Mouse (Mus musculus): ENCODE measurements around the gene Mmp21. TPM values are rescaled to one million over a fixed set of nuclear protein-coding genes. Genes with fewer than 3 reads are reported as not detected.
A peak's percentile ranks its signal among the peaks of the same experiment; 100 is the strongest.

Mmp21 gene
- polyA plus RNA-seq (2015; fragmentation: Nextera tagmentation; extraction: Ambion mirVana), result not detected in 2 replicates

DNA sequence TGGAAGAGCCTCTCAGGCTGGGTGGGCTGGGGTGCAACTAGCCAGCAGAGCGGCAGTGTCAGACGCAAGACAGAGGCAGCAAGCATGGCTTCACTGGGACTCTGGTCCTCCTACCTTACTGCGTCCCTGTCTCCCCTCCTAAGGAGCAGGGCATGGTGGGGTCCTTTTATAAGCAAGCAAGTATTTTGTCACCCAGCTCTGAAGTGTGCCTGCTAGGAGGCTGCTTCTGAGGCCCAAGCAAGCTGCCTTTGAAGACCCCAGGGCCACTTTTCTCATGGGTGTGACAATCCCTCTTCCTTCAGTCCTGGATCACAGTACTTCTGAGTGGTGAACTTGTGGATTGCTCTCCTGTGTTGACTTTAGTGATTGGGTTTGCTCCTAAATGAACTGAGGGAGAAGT, at the start of gene Mmp21:
Gene Mmp21 (minus strand): TSS at position 101 of the 400 bp plus-strand sequence.
- no peaks in the 10 kb centered on the region for H3K9me3 ChIP-seq
- peak within 1 kb of the TSS; percentile 21; the same call in 1 of the 2 replicates for H3K9ac ChIP-seq
- H3K4me1 ChIP-seq, result no peaks in the 10 kb centered on the region
- H3K4me3 ChIP-seq, result no peak within 1 kb of the TSS
- ATAC-seq (ENCODE audit: insufficient number of reproducible peaks, insufficient read depth, low FRiP score, low TSS enrichment, low read depth), result no peak
- H3K4me2 ChIP-seq, result no peak within 1 kb of the TSS
- H3K27ac ChIP-seq, result no peak within 1 kb of the TSS
- 90% methylated on average over 3 of the region's 3 CpGs for WGBS
- no peaks in the 10 kb centered on the region for H3K27me3 ChIP-seq
- peaks cover 9% of the 10 kb centered on the region for H3K36me3 ChIP-seq

DNA sequence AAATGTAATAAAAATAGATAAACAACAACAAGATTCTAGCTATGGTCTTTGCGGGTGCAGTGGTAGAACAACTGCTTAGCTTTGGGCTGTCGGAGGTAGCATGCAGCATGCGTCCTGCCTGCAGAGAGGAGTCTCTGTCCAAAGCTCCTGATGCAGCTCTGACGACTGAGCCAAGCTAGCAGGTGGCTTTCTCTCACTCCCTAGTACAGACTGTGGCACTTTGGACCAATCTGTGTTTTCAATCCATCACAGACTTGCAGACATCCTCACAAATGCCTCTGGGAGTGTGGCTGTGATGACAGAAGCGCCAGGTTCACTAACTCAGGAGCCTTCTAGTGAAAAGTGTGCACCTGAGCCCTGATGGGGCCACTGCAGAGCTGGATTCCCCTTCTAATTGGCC, 49.5 kb upstream of the Mmp21 start:
- no peak for ATAC-seq (ENCODE audit: insufficient number of reproducible peaks, insufficient read depth, low FRiP score, low TSS enrichment, low read depth)
- Histone ChIP-seq H3K27me3 (no peaks in the 10 kb centered on the region), H3K27ac (no peak overlapping the region), H3K4me3 (no peak overlapping the region), H3K36me3 (peaks cover 15% of the 10 kb centered on the region), H3K9me3 (no peaks in the 10 kb centered on the region), H3K4me2 (no peak overlapping the region), H3K9ac (no peak overlapping the region), H3K4me1 (no peaks in the 10 kb centered on the region)
- 72% methylated on average over 5 of the region's 5 CpGs for WGBS

DNA sequence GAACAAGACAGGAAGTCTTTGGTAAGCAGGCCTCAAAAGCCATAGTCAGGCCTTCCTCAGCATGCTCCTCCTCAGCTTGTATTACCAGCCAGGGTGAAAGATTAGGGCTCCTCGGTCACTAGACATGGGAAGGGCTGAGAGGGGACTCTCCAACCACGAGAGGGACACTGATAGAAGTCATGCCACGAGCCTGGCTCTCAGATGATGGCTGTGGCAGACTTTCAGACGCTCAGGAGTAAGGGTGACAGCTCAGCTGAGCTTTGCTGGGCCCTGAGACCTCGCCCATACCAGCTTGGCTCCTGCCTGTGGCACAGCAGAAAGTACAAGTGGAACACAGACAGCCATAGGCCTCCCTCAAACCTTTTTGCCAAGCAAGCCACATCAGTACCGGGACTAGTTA, 47.2 kb upstream of the Mmp21 start:
- no peak overlapping the region for H3K27ac ChIP-seq
- H3K9ac ChIP-seq, result no peak overlapping the region
- H3K4me1 ChIP-seq, result no peaks in the 10 kb centered on the region
- H3K27me3 ChIP-seq, result no peaks in the 10 kb centered on the region
- H3K4me2 ChIP-seq, result no peak overlapping the region
- ATAC-seq (ENCODE audit: insufficient number of reproducible peaks, insufficient read depth, low FRiP score, low TSS enrichment, low read depth), result no peak
- 78% methylated on average over 6 of the region's 6 CpGs for WGBS
- H3K36me3 ChIP-seq, result peaks cover 23% of the 10 kb centered on the region
- H3K4me3 ChIP-seq, result no peak overlapping the region
- no peaks in the 10 kb centered on the region for H3K9me3 ChIP-seq

- Histone ChIP-seq H3K36me3 (peaks cover 36% of the 10 kb centered on the region), H3K9me3 (no peaks in the 10 kb centered on the region), H3K27ac (no peak overlapping the region), H3K27me3 (no peaks in the 10 kb centered on the region), H3K4me3 (no peak overlapping the region), H3K4me2 (no peak overlapping the region), H3K9ac (no peak overlapping the region), H3K4me1 (no peaks in the 10 kb centered on the region)
- 73% methylated on average over 10 of the region's 10 CpGs for WGBS
- no peak for ATAC-seq (ENCODE audit: insufficient number of reproducible peaks, insufficient read depth, low FRiP score, low TSS enrichment, low read depth)
These were observed 45.7 kb upstream of the Mmp21 start for GRCm38 (mm10) chr7:133725571-133725970.

DNA sequence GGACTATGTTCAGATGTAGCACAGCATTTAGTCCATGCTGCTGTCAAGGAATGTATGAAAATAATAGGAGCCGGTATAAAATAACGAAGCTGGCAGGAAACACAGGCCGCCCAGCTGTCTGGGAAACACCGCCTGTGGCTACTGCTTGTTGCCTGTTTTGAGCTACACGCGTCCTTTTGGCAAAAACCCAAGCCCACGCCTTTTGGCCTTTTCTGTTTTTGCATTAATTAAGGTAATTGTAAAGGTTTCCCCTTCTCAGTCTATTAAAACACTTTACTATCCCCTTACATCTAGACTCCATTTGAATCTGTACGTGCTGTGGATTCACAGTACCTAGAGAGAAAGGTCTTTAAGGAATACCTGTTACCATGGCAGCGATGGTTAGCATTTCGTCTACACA, 45.0 kb upstream of the Mmp21 start:
- H3K4me1 ChIP-seq, result no peaks in the 10 kb centered on the region

DNA sequence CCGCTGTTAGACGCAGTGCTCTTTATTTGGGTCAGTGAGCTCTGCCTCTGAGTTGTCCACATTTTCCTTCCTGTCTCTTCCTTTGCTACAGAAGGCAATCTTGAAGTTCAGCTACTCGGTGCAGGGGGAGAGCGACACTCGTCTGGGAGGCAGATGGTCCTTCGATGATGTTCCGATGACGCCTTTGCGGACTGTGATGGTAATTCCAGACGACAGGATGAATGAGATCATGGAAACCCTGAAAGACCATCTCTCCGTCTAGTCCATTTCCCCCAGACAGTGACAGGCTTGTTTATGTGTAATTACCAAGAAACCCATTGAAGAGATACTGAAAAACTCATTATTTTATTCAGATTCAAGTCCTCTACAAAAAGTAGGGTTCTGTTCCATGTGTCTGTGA, 40.8 kb upstream of the Mmp21 start:
- H3K27ac ChIP-seq, result no peak overlapping the region
- no peak overlapping the region for H3K4me2 ChIP-seq
- H3K4me3 ChIP-seq, result no peak overlapping the region
- no peaks in the 10 kb centered on the region for H3K9me3 ChIP-seq
- no peak for ATAC-seq (ENCODE audit: insufficient number of reproducible peaks, insufficient read depth, low FRiP score, low TSS enrichment, low read depth)
- peaks cover 85% of the 10 kb centered on the region for H3K36me3 ChIP-seq
- 86% methylated on average over 11 of the region's 11 CpGs for WGBS
- H3K4me1 ChIP-seq, result no peaks in the 10 kb centered on the region
- no peak overlapping the region for H3K9ac ChIP-seq
- no peaks in the 10 kb centered on the region for H3K27me3 ChIP-seq

More for the DNA sequence above, 45.0 kb upstream of the Mmp21 start:
- no peak overlapping the region for H3K4me3 ChIP-seq
- no peak overlapping the region for H3K9ac ChIP-seq
- peaks cover 43% of the 10 kb centered on the region for H3K36me3 ChIP-seq
- 83% methylated on average over 10 of the region's 10 CpGs for WGBS
- no peak for ATAC-seq (ENCODE audit: insufficient number of reproducible peaks, insufficient read depth, low FRiP score, low TSS enrichment, low read depth)
- no peak overlapping the region for H3K27ac ChIP-seq
- H3K9me3 ChIP-seq, result no peaks in the 10 kb centered on the region
- no peak overlapping the region for H3K4me2 ChIP-seq
- H3K27me3 ChIP-seq, result no peaks in the 10 kb centered on the region

- Histone ChIP-seq H3K27me3 (no peaks in the 10 kb centered on the region), H3K4me3 (no peak overlapping the region), H3K36me3 (peaks cover 97% of the 10 kb centered on the region), H3K4me1 (no peaks in the 10 kb centered on the region), H3K4me2 (no peak overlapping the region), H3K9me3 (no peaks in the 10 kb centered on the region), H3K9ac (no peak overlapping the region), H3K27ac (no peak overlapping the region)
- no peak for ATAC-seq (ENCODE audit: insufficient number of reproducible peaks, insufficient read depth, low FRiP score, low TSS enrichment, low read depth)
- WGBS, result 100% methylated on average over 1 of the region's 1 CpGs
These were observed 38.7 kb upstream of the Mmp21 start for GRCm38 (mm10) chr7:133718580-133718979.

DNA sequence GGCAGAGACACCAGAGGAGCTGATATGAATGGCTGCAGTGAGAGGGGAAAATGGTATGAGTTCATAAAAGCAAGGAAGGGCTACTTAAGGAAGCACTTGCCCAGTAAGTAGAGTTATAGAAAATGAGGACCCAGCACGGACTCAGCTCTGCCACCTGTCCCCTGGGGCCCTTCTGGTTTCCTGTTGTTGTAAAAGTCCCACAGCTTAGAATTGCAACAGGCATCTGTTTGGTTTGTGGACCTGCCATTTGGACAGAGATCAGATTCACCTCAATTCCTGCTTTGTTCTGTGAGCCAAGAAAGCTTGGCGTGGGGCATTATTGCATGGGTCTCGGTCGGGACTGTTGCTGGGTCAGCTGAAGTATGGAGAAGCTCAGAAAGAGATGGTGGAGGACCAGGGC, 35.5 kb upstream of the Mmp21 start:
- H3K4me2 ChIP-seq, result no peak overlapping the region
- no peak overlapping the region for H3K27ac ChIP-seq
- no peaks in the 10 kb centered on the region for H3K4me1 ChIP-seq
- no peak overlapping the region for H3K4me3 ChIP-seq
- H3K9me3 ChIP-seq, result no peaks in the 10 kb centered on the region
- 84% methylated on average over 4 of the region's 4 CpGs for WGBS
- no peaks in the 10 kb centered on the region for H3K27me3 ChIP-seq
- no peak overlapping the region for H3K9ac ChIP-seq
- ATAC-seq (ENCODE audit: insufficient number of reproducible peaks, insufficient read depth, low FRiP score, low TSS enrichment, low read depth), result no peak
- peaks cover 90% of the 10 kb centered on the region for H3K36me3 ChIP-seq

- Histone ChIP-seq H3K4me1 (peaks cover 10% of the 10 kb centered on the region), H3K36me3 (peaks cover 9% of the 10 kb centered on the region), H3K27ac (no peak overlapping the region), H3K9ac (no peak overlapping the region), H3K4me3 (no peak overlapping the region), H3K27me3 (no peaks in the 10 kb centered on the region), H3K9me3 (no peaks in the 10 kb centered on the region), H3K4me2 (no peak overlapping the region)
- ATAC-seq (ENCODE audit: insufficient number of reproducible peaks, insufficient read depth, low FRiP score, low TSS enrichment, low read depth), result no peak
- 91% methylated on average over 2 of the region's 2 CpGs for WGBS
These were observed 27.4 kb upstream of the Mmp21 start for GRCm38 (mm10) chr7:133707301-133707700.

DNA sequence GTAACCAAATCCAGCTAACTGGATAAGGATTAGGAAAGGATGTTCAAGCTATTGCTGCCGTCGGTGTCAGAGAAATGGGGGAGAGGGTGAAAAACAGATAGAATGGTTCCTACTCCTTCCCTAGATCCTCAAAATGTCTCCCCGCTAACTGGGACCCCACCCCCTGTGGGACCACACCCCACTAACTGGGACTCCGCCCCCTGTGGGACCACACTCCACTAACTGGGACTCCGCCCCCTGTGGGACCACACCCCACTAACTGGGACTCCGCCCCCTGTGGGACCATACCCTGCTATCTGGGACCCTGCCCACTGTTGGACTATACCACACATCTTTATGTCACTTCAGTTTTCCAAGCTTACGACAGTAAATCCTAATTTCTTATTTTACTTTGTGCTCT, 24.0 kb upstream of the Mmp21 start:
- no peak for ATAC-seq (ENCODE audit: insufficient number of reproducible peaks, insufficient read depth, low FRiP score, low TSS enrichment, low read depth)
- no peak overlapping the region for H3K27ac ChIP-seq
- no peak overlapping the region for H3K4me2 ChIP-seq
- H3K4me3 ChIP-seq, result no peak overlapping the region
- peaks cover 3% of the 10 kb centered on the region; the same call in 1 of the 2 replicates for H3K4me1 ChIP-seq
- H3K36me3 ChIP-seq, result peaks cover 17% of the 10 kb centered on the region
- no peaks in the 10 kb centered on the region for H3K9me3 ChIP-seq
- WGBS, result 95% methylated on average over 7 of the region's 7 CpGs
- H3K9ac ChIP-seq, result no peak overlapping the region
- H3K27me3 ChIP-seq, result no peaks in the 10 kb centered on the region

GRCm38 (mm10) chr7:133702333-133702732, 22.5 kb upstream of the Mmp21 start:
- peaks cover 18% of the 10 kb centered on the region for H3K36me3 ChIP-seq
- ATAC-seq (ENCODE audit: insufficient number of reproducible peaks, insufficient read depth, low FRiP score, low TSS enrichment, low read depth), result no peak
- no peaks in the 10 kb centered on the region for H3K27me3 ChIP-seq
- H3K27ac ChIP-seq, result no peak overlapping the region
- no peak overlapping the region for H3K9ac ChIP-seq
- no peak overlapping the region for H3K4me2 ChIP-seq
- H3K4me1 ChIP-seq, result no peaks in the 10 kb centered on the region
- no peak overlapping the region for H3K4me3 ChIP-seq
- WGBS, result 92% methylated on average over 10 of the region's 10 CpGs
- H3K9me3 ChIP-seq, result no peaks in the 10 kb centered on the region

GRCm38 (mm10) chr7:133701366-133701765, 21.5 kb upstream of the Mmp21 start:
- no peak for ATAC-seq (ENCODE audit: insufficient number of reproducible peaks, insufficient read depth, low FRiP score, low TSS enrichment, low read depth)
- Histone ChIP-seq H3K4me1 (no peaks in the 10 kb centered on the region), H3K4me2 (no peak overlapping the region), H3K36me3 (peaks cover 28% of the 10 kb centered on the region), H3K9ac (no peak overlapping the region), H3K9me3 (no peaks in the 10 kb centered on the region), H3K4me3 (no peak overlapping the region), H3K27me3 (no peaks in the 10 kb centered on the region), H3K27ac (no peak overlapping the region)
- WGBS, result 92% methylated on average over 7 of the region's 7 CpGs

DNA sequence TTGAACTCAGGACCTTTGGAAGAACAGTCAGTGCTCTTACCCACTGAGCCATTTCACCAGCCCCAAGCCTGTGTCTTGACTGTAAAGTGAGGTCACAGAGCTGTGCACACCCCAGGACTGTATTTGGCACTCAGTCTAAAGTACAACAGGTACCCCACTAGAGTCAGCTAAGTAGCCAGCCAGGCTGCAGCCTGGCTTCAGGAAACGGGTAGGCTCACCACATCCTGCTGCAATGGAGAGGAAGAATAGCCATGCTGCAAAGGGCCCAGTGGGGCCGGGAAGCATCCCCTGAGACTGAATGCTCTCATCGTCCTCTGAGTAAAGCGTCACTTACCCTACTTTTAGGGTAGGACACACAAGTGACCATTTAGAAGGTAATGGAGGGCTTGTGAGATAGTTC, 20.0 kb upstream of the Mmp21 start:
- no peak overlapping the region for H3K27ac ChIP-seq
- WGBS, result 80% methylated on average over 4 of the region's 4 CpGs
- no peaks in the 10 kb centered on the region for H3K27me3 ChIP-seq
- no peak for ATAC-seq (ENCODE audit: insufficient number of reproducible peaks, insufficient read depth, low FRiP score, low TSS enrichment, low read depth)
- no peak overlapping the region for H3K4me2 ChIP-seq
- H3K4me1 ChIP-seq, result no peaks in the 10 kb centered on the region
- H3K9me3 ChIP-seq, result no peaks in the 10 kb centered on the region
- H3K4me3 ChIP-seq, result no peak overlapping the region
- H3K9ac ChIP-seq, result no peak overlapping the region
- peaks cover 33% of the 10 kb centered on the region for H3K36me3 ChIP-seq
